Mouse (Mus musculus) ES-E14 (cell line): Measurements from ENCODE around the gene Miga2. TPM values are rescaled to one million over a fixed set of nuclear protein-coding genes. Genes with fewer than 3 reads are reported as not detected.

ENCODE experiments used
- DNase-seq: peaks from one replicate; pipeline ENCODE4 v3.0.0-alpha.2; 2013; ENCODE audit warnings: low read depth, low spot score
- H3K27ac ChIP-seq: 2 replicates; pipeline ENCODE4 v1.5.1; 2012; ENCODE audit warnings: low read depth, mild to moderate bottlenecking, low read length, moderate library complexity, mixed read lengths; ENCODE audit not compliant: poor library complexity, insufficient read depth, severe bottlenecking
- H3K36me3 ChIP-seq: 2 replicates; pipeline ENCODE4 v1.6.1; 2012; ENCODE audit warnings: mild to moderate bottlenecking, low read length, moderate library complexity, mixed read lengths; ENCODE audit not compliant: control insufficient read depth, poor library complexity, insufficient read depth, severe bottlenecking
- H3K4me1 ChIP-seq, 2 experiments: fragments of 150-350 bp in 1 of 2; sonication (generic) in 1 of 2; 2 replicates each; pipeline ENCODE4 v1.6.1; 2012; ENCODE audit warnings: low read length in 2 of 2, mild to moderate bottlenecking in 1 of 2, mixed read lengths in 1 of 2; ENCODE audit not compliant: control insufficient read depth in 2 of 2, insufficient read depth in 2 of 2, poor library complexity in 1 of 2
- H3K4me3 ChIP-seq, 2 experiments: fragments of 150-350 bp in 1 of 2; sonication (generic) in 1 of 2; 2 replicates each; pipeline ENCODE4 v1.5.1; 2012; ENCODE audit warnings: low read length in 2 of 2, low read depth in 1 of 2, mild to moderate bottlenecking in 1 of 2, mixed read lengths in 1 of 2; ENCODE audit not compliant: insufficient read depth in 1 of 2, poor library complexity in 1 of 2, severe bottlenecking in 1 of 2
- H3K9ac ChIP-seq: 2 replicates; pipeline ENCODE4 v1.6.1; 2012; ENCODE audit warnings: low read depth, mild to moderate bottlenecking, low read length, mixed read lengths; ENCODE audit not compliant: poor library complexity, insufficient read depth, severe bottlenecking
- H3K9me3 ChIP-seq: fragments of 150-350 bp; sonication (generic); 2 replicates; pipeline ENCODE4 v1.6.1; 2012; ENCODE audit warnings: low read depth, mild to moderate bottlenecking, low read length; ENCODE audit not compliant: control insufficient read depth, insufficient read depth
- CHD2 ChIP-seq: IDR thresholded peaks from 2 replicates; pipeline ENCODE4 v1.6.1; 2014; ENCODE audit warnings: mild to moderate bottlenecking, low read depth, low read length, inconsistent platforms
- HCFC1 ChIP-seq: IDR thresholded peaks from 2 replicates; pipeline ENCODE4 v1.6.1; 2012; ENCODE audit warnings: low read length, inconsistent platforms, borderline replicate concordance; ENCODE audit not compliant: insufficient read depth
- MAFK ChIP-seq: IDR thresholded peaks from 2 replicates; pipeline ENCODE4 v1.6.1; 2014; ENCODE audit warnings: mild to moderate bottlenecking, low read depth, low read length, inconsistent platforms; ENCODE audit not compliant: insufficient read depth
- ZC3H11A ChIP-seq: IDR thresholded peaks from 2 replicates; pipeline ENCODE4 v1.6.1; 2012; ENCODE audit warnings: low read depth, mild to moderate bottlenecking, inconsistent platforms, low read length, borderline replicate concordance
- ZNF384 ChIP-seq: IDR thresholded peaks from 2 replicates; pipeline ENCODE4 v1.6.1; 2012; ENCODE audit warnings: low read depth, low read length, inconsistent platforms
- in situ Hi-C, 2 experiments: fragments of 600-800 bp; cut with MboI; formaldehyde crosslinking; loops; one replicate each; pipeline ENCODE4 v1.15.1; 2025; ENCODE audit warnings: low sequenced_read_pairs in 2 of 2, inconsistent platforms in 1 of 2; ENCODE audit not compliant: unreplicated experiment in 2 of 2
- total RNA-seq: library from RNA; depleted of rRNA; stranded (reverse); fragments of 300-350 nt; gene quantifications from 2 replicates; pipeline ENCODE4 v1.2.3, GENCODE M21; 2012

Miga2 gene
- total RNA-seq, 1 experiment = 46.0 TPM

DNA sequence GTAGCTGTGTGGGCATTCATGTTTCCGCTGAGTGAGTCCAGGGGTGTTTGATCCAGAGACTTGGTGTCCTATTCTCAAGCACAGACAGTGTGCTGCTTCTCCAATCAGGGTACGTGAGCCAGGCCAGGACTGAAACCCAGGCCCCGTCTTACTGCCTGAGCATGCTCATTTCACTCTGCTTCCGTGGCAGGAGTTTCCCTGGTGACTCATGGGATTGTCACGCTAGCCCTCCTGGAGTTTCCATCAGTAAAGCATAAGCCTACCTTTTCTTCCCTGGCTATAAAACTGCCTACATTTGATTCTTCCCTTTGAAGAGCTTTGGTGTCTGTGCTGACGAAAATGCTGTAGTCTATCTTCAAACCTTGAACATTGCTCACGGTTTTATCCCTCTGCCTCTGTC is 40.9 kb upstream of the Miga2 start:
- DNase-seq = no peak
- Histone ChIP-seq H3K9me3 (no peaks in the 10 kb centered on the region), H3K9ac (no peak overlapping the region), H3K4me1 (no peaks in the 10 kb centered on the region), H3K27ac (no peak overlapping the region), H3K4me3 (no peak overlapping the region), H3K36me3 (peaks cover 62% of the 10 kb centered on the region)
- in situ Hi-C loops = loop anchor here in 1 of 2 experiments (25.0 kb wide), 2 partner anchors 411 to 1161 kb away; no protein-coding TSS in a partner anchor
- TF ChIP-seq ZC3H11A (no peak), CHD2 (no peak), ZNF384 (no peak), MAFK (no peak)

DNA sequence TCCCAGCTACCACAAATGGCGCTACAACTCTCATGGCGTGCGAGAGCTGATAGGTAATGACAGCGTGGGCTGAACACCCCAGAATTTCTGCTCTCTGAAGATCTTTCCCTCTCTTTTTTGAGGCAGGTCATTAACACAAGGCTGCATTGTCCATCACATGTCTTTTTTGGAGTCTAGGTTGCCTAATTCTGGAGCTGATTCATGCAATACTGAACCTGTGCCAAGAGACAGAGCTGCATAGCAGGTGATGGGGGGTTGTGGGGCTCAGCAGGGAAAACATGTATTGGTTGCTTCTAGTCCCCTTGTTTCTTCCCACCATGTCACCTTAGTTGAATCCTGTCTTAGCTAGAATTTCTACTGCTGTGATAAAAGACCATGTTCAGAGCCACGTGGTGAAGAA is 38.7 kb upstream of the Miga2 start:
- no peak for DNase-seq
- H3K9ac ChIP-seq = no peak overlapping the region
- H3K9me3 ChIP-seq = no peaks in the 10 kb centered on the region
- peaks cover 68% of the 10 kb centered on the region for H3K36me3 ChIP-seq
- TF ChIP-seq HCFC1 (no peak), CHD2 (no peak), ZNF384 (no peak), MAFK (no peak), ZC3H11A (no peak)
- H3K4me3 ChIP-seq = no peak overlapping the region
- no peak overlapping the region for H3K27ac ChIP-seq
- in situ Hi-C loops = no loop called here
- no peaks in the 10 kb centered on the region for H3K4me1 ChIP-seq

GRCm38 (mm10) chr2:30327276-30327675 is 36.8 kb upstream of the Miga2 start:
- TF ChIP-seq ZC3H11A (no peak), CHD2 (no peak), HCFC1 (no peak), MAFK (no peak), ZNF384 (no peak)
- no peak overlapping the region for H3K4me3 ChIP-seq
- peaks cover 71% of the 10 kb centered on the region for H3K36me3 ChIP-seq
- DNase-seq = no peak
- H3K9me3 ChIP-seq = no peaks in the 10 kb centered on the region
- H3K4me1 ChIP-seq = no peaks in the 10 kb centered on the region
- H3K9ac ChIP-seq = no peak overlapping the region
- in situ Hi-C loops = no loop called here
- no peak overlapping the region for H3K27ac ChIP-seq

GRCm38 (mm10) chr2:30328791-30329190 is 35.2 kb upstream of the Miga2 start:
- Histone ChIP-seq H3K4me1 (no peaks in the 10 kb centered on the region), H3K4me3 (no peak overlapping the region), H3K9ac (no peak overlapping the region), H3K27ac (no peak overlapping the region), H3K36me3 (peaks cover 71% of the 10 kb centered on the region), H3K9me3 (no peaks in the 10 kb centered on the region)
- DNase-seq = no peak
- TF ChIP-seq CHD2 (no peak), MAFK (no peak), ZNF384 (no peak), ZC3H11A (no peak), HCFC1 (no peak)
- in situ Hi-C loops = no loop called here

GRCm38 (mm10) chr2:30335324-30335723 is 28.7 kb upstream of the Miga2 start:
- in situ Hi-C loops = no loop called here
- Histone ChIP-seq H3K9ac (no peak overlapping the region), H3K9me3 (no peaks in the 10 kb centered on the region), H3K27ac (peak overlapping the region; percentile 21; the same call in 1 of the 2 replicates), H3K4me3 (no peak overlapping the region), H3K4me1 (peaks cover 4 to 21% of the 10 kb centered on the region in 2 experiments), H3K36me3 (peaks cover 81% of the 10 kb centered on the region)
- peak; percentile 85 for DNase-seq
- TF ChIP-seq MAFK = no peak
- no peak for TF ChIP-seq CHD2
- TF ChIP-seq ZNF384 = no peak
- no peak for TF ChIP-seq ZC3H11A
- TF ChIP-seq HCFC1 = no peak
